Mouse (Mus musculus) ES-Bruce4 (cell line): ENCODE measurements around the gene Gm28308.

Experiments used
- CTCF ChIP-seq: IDR thresholded peaks from one replicate; pipeline ENCODE4 v1.8.1; 2011; ENCODE audit warnings: low read depth, low read length
- EP300 ChIP-seq: IDR thresholded peaks from 2 replicates; pipeline ENCODE4 v1.6.1; 2011; ENCODE audit warnings: low read depth, low read length; ENCODE audit not compliant: insufficient read depth
- POLR2A ChIP-seq: IDR thresholded peaks from one replicate; pipeline ENCODE4 v1.8.1; 2011; ENCODE audit warnings: low read length; ENCODE audit not compliant: insufficient read depth

DNA sequence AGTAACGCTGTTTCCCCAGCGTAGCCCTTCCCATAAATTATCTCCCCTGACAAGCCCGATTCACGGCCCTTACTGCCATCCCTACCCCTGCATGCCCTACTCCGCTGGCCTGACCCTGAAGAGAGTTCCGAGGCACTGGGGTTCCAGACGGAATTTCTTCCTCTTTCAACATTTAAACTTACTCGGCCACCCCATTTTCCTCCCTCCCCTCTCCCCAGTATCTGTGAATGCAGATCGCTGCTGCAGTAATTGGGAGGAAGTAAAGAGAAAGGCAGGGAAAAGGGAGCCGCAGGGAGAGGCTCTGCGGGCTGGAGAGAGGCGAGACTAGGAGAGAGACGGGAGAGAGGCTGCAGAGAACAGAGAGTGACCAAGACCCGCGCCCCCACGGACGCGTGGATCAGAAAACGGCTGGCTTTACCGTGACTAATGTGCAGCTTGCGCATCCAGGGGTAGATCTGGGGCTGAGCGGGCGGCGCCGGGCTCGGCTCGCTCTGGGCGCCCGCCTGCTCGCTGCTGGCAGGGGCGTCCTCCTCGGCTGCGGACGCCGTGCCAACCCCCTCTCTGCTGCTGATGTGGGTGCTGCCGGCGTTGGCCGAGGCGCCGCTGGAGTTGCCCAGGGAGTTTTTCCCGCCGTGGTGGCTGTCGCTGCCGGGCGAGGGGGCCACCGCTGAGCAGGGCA is 9.6 kb downstream of the Gm28308 start:
- TF ChIP-seq CTCF (no peak), EP300 (no peak), POLR2A (no peak)
